Mouse (Mus musculus) ES-E14 (cell line): Measurements from ENCODE around the gene Thbs1. TPM values are rescaled to one million over a fixed set of nuclear protein-coding genes. Genes with fewer than 3 reads are reported as not detected.

ENCODE experiments used
- DNase-seq: peaks from one replicate; pipeline ENCODE4 v3.0.0-alpha.2; 2013; ENCODE audit warnings: low read depth, low spot score
- H3K27ac ChIP-seq: 2 replicates; pipeline ENCODE4 v1.5.1; 2012; ENCODE audit warnings: low read depth, mild to moderate bottlenecking, low read length, moderate library complexity, mixed read lengths; ENCODE audit not compliant: poor library complexity, insufficient read depth, severe bottlenecking
- H3K36me3 ChIP-seq: 2 replicates; pipeline ENCODE4 v1.6.1; 2012; ENCODE audit warnings: mild to moderate bottlenecking, low read length, moderate library complexity, mixed read lengths; ENCODE audit not compliant: control insufficient read depth, poor library complexity, insufficient read depth, severe bottlenecking
- H3K4me1 ChIP-seq, 2 experiments: fragments of 150-350 bp in 1 of 2; sonication (generic) in 1 of 2; 2 replicates each; pipeline ENCODE4 v1.6.1; 2012; ENCODE audit warnings: low read length in 2 of 2, mild to moderate bottlenecking in 1 of 2, mixed read lengths in 1 of 2; ENCODE audit not compliant: control insufficient read depth in 2 of 2, insufficient read depth in 2 of 2, poor library complexity in 1 of 2
- H3K4me3 ChIP-seq, 2 experiments: fragments of 150-350 bp in 1 of 2; sonication (generic) in 1 of 2; 2 replicates each; pipeline ENCODE4 v1.5.1; 2012; ENCODE audit warnings: low read length in 2 of 2, low read depth in 1 of 2, mild to moderate bottlenecking in 1 of 2, mixed read lengths in 1 of 2; ENCODE audit not compliant: insufficient read depth in 1 of 2, poor library complexity in 1 of 2, severe bottlenecking in 1 of 2
- H3K9ac ChIP-seq: 2 replicates; pipeline ENCODE4 v1.6.1; 2012; ENCODE audit warnings: low read depth, mild to moderate bottlenecking, low read length, mixed read lengths; ENCODE audit not compliant: poor library complexity, insufficient read depth, severe bottlenecking
- H3K9me3 ChIP-seq: fragments of 150-350 bp; sonication (generic); 2 replicates; pipeline ENCODE4 v1.6.1; 2012; ENCODE audit warnings: low read depth, mild to moderate bottlenecking, low read length; ENCODE audit not compliant: control insufficient read depth, insufficient read depth
- CHD2 ChIP-seq: IDR thresholded peaks from 2 replicates; pipeline ENCODE4 v1.6.1; 2014; ENCODE audit warnings: mild to moderate bottlenecking, low read depth, low read length, inconsistent platforms
- HCFC1 ChIP-seq: IDR thresholded peaks from 2 replicates; pipeline ENCODE4 v1.6.1; 2012; ENCODE audit warnings: low read length, inconsistent platforms, borderline replicate concordance; ENCODE audit not compliant: insufficient read depth
- MAFK ChIP-seq: IDR thresholded peaks from 2 replicates; pipeline ENCODE4 v1.6.1; 2014; ENCODE audit warnings: mild to moderate bottlenecking, low read depth, low read length, inconsistent platforms; ENCODE audit not compliant: insufficient read depth
- ZC3H11A ChIP-seq: IDR thresholded peaks from 2 replicates; pipeline ENCODE4 v1.6.1; 2012; ENCODE audit warnings: low read depth, mild to moderate bottlenecking, inconsistent platforms, low read length, borderline replicate concordance
- ZNF384 ChIP-seq: IDR thresholded peaks from 2 replicates; pipeline ENCODE4 v1.6.1; 2012; ENCODE audit warnings: low read depth, low read length, inconsistent platforms
- in situ Hi-C, 2 experiments: fragments of 600-800 bp; cut with MboI; formaldehyde crosslinking; loops; one replicate each; pipeline ENCODE4 v1.15.1; 2025; ENCODE audit warnings: low sequenced_read_pairs in 2 of 2, inconsistent platforms in 1 of 2; ENCODE audit not compliant: unreplicated experiment in 2 of 2
- total RNA-seq: library from RNA; depleted of rRNA; stranded (reverse); fragments of 300-350 nt; gene quantifications from 2 replicates; pipeline ENCODE4 v1.2.3, GENCODE M21; 2012

Thbs1 gene
- total RNA-seq, 1 experiment = 166 TPM

DNA sequence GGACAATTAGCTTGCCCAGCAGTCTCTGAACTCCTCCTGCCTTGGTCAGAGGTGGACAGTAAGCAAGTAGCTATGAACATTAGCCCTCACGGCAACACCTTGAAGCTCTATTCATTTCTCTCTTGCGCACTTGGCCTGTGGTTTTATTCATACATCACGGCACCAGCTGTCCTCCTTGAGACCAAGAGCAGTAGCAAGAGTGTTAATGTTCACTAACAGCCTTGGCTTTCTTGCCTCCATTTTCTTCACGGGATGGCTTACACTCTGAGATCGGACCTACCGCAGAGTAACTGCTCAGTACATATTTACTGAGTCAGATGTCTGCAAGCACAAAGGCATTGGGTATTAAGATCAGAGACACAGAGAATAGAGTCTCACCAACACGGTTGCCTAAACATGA, 12.8 kb downstream of the Thbs1 start:
- no peak overlapping the region for H3K9ac ChIP-seq
- DNase-seq = no peak
- in situ Hi-C loops = no loop called here
- H3K4me1 ChIP-seq = no peaks in the 10 kb centered on the region
- H3K36me3 ChIP-seq = no peaks in the 10 kb centered on the region
- TF ChIP-seq MAFK = no peak
- no peak for TF ChIP-seq ZNF384
- TF ChIP-seq HCFC1 = no peak
- TF ChIP-seq CHD2 = no peak
- no peak for TF ChIP-seq ZC3H11A
- no peaks in the 10 kb centered on the region for H3K9me3 ChIP-seq
- H3K4me3 ChIP-seq = no peak overlapping the region
- H3K27ac ChIP-seq = no peak overlapping the region

GRCm38 (mm10) chr2:118125211-118125939, 13.7 kb downstream of the Thbs1 start:
- Histone ChIP-seq H3K27ac (no peak overlapping the region), H3K4me3 (no peak overlapping the region), H3K9ac (no peak overlapping the region), H3K36me3 (no peaks in the 10 kb centered on the region), H3K9me3 (no peaks in the 10 kb centered on the region), H3K4me1 (no peaks in the 10 kb centered on the region)
- in situ Hi-C loops = no loop called here
- TF ChIP-seq ZC3H11A (no peak), HCFC1 (no peak), ZNF384 (no peak), CHD2 (no peak), MAFK (no peak)
- DNase-seq = no peak

GRCm38 (mm10) chr2:118125943-118126470, 14.3 kb downstream of the Thbs1 start:
- H3K9me3 ChIP-seq = no peaks in the 10 kb centered on the region
- no peaks in the 10 kb centered on the region for H3K4me1 ChIP-seq
- in situ Hi-C loops = no loop called here
- H3K36me3 ChIP-seq = no peaks in the 10 kb centered on the region
- TF ChIP-seq ZNF384 (no peak), ZC3H11A (no peak), HCFC1 (no peak), MAFK (no peak), CHD2 (no peak)
- DNase-seq = no peak
- H3K4me3 ChIP-seq = no peak overlapping the region
- no peak overlapping the region for H3K27ac ChIP-seq
- no peak overlapping the region for H3K9ac ChIP-seq

GRCm38 (mm10) chr2:118127516-118128288, 16.0 kb downstream of the Thbs1 start:
- Histone ChIP-seq H3K4me1 (no peaks in the 10 kb centered on the region), H3K9ac (no peak overlapping the region), H3K4me3 (no peak overlapping the region), H3K9me3 (no peaks in the 10 kb centered on the region), H3K27ac (no peak overlapping the region), H3K36me3 (no peaks in the 10 kb centered on the region)
- no peak for DNase-seq
- TF ChIP-seq ZNF384 (no peak), ZC3H11A (no peak), HCFC1 (no peak), CHD2 (no peak), MAFK (no peak)
- in situ Hi-C loops = no loop called here
